Mouse (Mus musculus) T-helper 1 cell (primary cell): ENCODE measurements around the gene Emilin2.

Experiments used
- in situ Hi-C: fragments of 300-600 bp; cut with MboI, MseI; formaldehyde crosslinking; loops from one replicate; pipeline ENCODE4 v1.15.1; 2025; ENCODE audit warnings: high pct_unique_total_duplicates

The Emilin2 gene

GRCm38 (mm10) chr17:71206136-71206893 is 105.5 kb downstream of the Emilin2 start:
- in situ Hi-C loops: no loop called here

DNA sequence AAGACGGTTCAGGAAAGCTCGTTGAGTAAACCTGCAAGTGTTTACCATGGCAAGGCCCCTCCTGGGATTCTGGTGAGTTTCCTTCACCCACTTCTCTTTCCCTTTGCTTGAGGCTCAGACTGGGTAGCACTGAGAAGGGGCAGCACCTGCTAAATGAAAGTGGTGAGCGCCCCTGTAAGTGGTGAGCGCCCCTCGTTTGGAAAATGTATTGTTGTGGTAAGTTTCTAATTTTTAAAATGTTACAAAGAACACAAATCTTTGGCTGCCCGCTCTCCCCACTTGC is 107.0 kb downstream of the Emilin2 start:
- in situ Hi-C loops: no loop called here

DNA sequence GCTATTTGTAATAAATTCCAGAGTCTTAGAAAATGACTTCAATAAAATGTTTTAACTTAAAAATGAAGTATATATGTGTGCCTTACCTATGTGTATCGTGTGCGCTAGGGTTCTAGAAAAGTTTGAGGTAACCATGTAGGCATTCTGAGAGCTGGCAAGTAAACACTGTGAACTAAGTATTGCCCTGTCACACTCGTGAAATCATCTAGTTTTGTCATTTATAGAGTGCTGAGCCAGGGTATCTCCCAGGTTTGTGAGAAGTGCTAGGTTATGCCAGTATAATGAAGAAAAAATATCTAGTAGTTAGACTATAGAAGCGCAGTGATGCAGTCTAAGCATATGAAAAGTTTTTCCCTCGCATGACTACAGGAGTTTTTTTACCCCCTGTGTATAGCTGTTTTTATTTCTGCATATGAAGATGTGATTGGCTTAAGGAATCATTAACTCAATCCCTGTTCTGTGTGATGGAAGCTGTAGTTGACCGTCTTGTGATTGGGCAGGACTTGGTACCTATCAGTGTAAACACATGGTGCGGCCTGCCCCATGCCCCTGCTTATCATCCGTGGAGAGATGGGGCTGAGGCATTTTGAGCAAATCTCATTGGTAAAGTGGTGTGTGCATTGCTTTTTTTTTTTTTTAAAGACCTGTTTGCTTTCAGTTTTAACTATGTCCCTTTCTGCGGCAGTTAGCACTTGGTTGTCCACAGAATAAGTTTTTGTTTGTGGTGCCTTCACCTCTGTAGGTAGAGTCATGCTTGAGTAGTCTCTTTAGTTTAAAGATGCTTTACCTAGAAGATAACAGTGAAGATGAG is 107.6 kb downstream of the Emilin2 start:
- in situ Hi-C loops: no loop called here
